Comparison of ENCODE assay signal across 22 mouse cellular contexts in the genomic region with DNA sequence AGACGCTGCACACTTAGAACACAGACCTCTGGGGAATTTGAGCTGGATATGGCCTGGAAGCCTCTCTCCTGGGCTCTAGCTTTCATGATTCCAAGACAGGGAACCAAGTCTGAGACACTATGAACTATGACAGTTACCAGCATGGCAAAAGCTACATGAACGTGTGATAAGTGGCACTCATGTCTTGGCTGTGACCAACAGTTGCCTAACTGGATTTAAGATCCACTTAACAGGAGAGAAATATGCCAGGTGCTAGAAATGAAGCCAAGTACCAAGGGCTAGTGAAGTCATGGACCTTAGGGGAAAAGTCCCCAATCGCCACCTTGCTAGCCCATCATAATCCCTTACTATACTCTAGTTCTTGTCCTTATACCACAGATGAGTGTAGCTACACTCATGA.
"Had no signal": no experiment of that assay in that cellular context is flagged by ENCODE, and none has a peak within 500 bp of the region (broad histone marks: within the 10 kb centered on the region; RNA-seq: fewer than 3 reads in every experiment).

No protein-coding gene starts in this region.

- H3K4me3 ChIP-seq: gastrocnemius, adult 2 months; heart, adult 2 months; heart, embryonic 10.5 days; heart, embryonic 12.5 days; hindbrain, embryonic 10.5 days; hindbrain, embryonic 12.5 days; intestine, embryonic 15.5 days; layer of hippocampus, adult 2 months; left cerebral cortex, adult 2 months; limb, embryonic 10.5 days; limb, embryonic 12.5 days had no signal

- H3K4me1 ChIP-seq: hindbrain, embryonic 10.5 days; hindbrain, embryonic 12.5 days; intestine, embryonic 15.5 days; limb, embryonic 12.5 days had no signal

- DNase-seq: gastrocnemius, adult 2 months; gastrocnemius, postnatal 10 days; gastrocnemius, postnatal 25 days; heart, adult 11 months; heart, adult 2 months; heart, postnatal 10 days; heart, postnatal 4 days; kidney, adult 18-20 months; kidney, adult 8-10 months; kidney, postnatal 10 days; kidney, postnatal 25 days; kidney, postnatal 4 days; liver had no signal
